ENCODE assay signal across 23 mouse cellular contexts in genomic region chr9:107549297-107550074, GRCm38 (mm10). TPM values are rescaled to one million over a fixed set of nuclear protein-coding genes. Genes with fewer than 3 reads are reported as not detected.
"Had no signal": no experiment of that assay in that cellular context is flagged by ENCODE, and none has a peak within 500 bp of the region (broad histone marks: within the 10 kb centered on the region; RNA-seq: fewer than 3 reads in every experiment).

No protein-coding gene starts in this region.

- H3K27ac ChIP-seq: gastrocnemius, adult 2 months; heart, adult 2 months; heart, embryonic 13.5 days; heart, embryonic 15.5 days; hindbrain, embryonic 10.5 days; hindbrain, embryonic 12.5 days; hindbrain, embryonic 14.5 days; layer of hippocampus, adult 2 months; left cerebral cortex, adult 2 months; liver, embryonic 13.5 days had no signal

- H3K4me2 ChIP-seq: heart, embryonic 11.5 days; heart, embryonic 13.5 days; heart, embryonic 15.5 days; hindbrain, embryonic 12.5 days; hindbrain, embryonic 14.5 days; intestine, embryonic 15.5 days; liver, embryonic 11.5 days; liver, embryonic 13.5 days had no signal

- H3K4me3 ChIP-seq: gastrocnemius, adult 2 months; heart, adult 2 months; heart, embryonic 13.5 days; heart, embryonic 15.5 days; hindbrain, embryonic 10.5 days; hindbrain, embryonic 12.5 days; intestine, embryonic 15.5 days; layer of hippocampus, adult 2 months; left cerebral cortex, adult 2 months; liver, embryonic 13.5 days had no signal

- H3K36me3 ChIP-seq: intestine, embryonic 15.5 days had no signal

- H3K9ac ChIP-seq: heart, embryonic 13.5 days; heart, embryonic 15.5 days; hindbrain, embryonic 12.5 days; hindbrain, embryonic 14.5 days; intestine, embryonic 15.5 days had no signal

- H3K27me3 ChIP-seq: intestine, embryonic 15.5 days had no signal

- ATAC-seq: hindbrain, embryonic 16.5 days; inflammation-experienced regulatory T-cells, adult 6 months; intestine, embryonic 15.5 days; intestine, postnatal 0 days had no signal

- H3K9me3 ChIP-seq: heart, embryonic 13.5 days; heart, embryonic 15.5 days; hindbrain, embryonic 10.5 days; hindbrain, embryonic 12.5 days; intestine, embryonic 15.5 days; liver, embryonic 13.5 days had no signal

- DNase-seq: gastrocnemius, adult 2 months; gastrocnemius, postnatal 10 days; gastrocnemius, postnatal 25 days; heart, postnatal 14 days; heart, postnatal 4 days; kidney, adult 8-10 months; kidney, postnatal 10 days; liver; liver, embryonic 13.5 days had no signal

RNA-seq across cellular contexts. Expression of gene Zmynd10, which starts 2.4 kb away (rescaled TPM):
- polyA plus RNA-seq: heart, embryonic 11.5 days; heart, embryonic 13.5 days; liver, embryonic 13.5 days had no signal
